Mouse (Mus musculus) right cerebral cortex, postnatal 36 days (tissue): ENCODE measurements at regions not wholly inside any gene's neighbourhood (a gene's known extent, or its start where the extent isn't known, plus 50 kb on each side); places are given as distances from the start of the nearest gene placed in this dataset.
"Not testable (repeated sequence)": the region's sequence is repeated elsewhere in the genome, so short reads cannot be mapped to it uniquely, and the experiment has no call there.

Experiments
- DNase-seq, 2 experiments: peaks; one replicate each; pipeline ENCODE4 v3.0.0; 2022; ENCODE audit warnings: low spot score in 2 of 2, mixed read lengths in 1 of 2

DNA sequence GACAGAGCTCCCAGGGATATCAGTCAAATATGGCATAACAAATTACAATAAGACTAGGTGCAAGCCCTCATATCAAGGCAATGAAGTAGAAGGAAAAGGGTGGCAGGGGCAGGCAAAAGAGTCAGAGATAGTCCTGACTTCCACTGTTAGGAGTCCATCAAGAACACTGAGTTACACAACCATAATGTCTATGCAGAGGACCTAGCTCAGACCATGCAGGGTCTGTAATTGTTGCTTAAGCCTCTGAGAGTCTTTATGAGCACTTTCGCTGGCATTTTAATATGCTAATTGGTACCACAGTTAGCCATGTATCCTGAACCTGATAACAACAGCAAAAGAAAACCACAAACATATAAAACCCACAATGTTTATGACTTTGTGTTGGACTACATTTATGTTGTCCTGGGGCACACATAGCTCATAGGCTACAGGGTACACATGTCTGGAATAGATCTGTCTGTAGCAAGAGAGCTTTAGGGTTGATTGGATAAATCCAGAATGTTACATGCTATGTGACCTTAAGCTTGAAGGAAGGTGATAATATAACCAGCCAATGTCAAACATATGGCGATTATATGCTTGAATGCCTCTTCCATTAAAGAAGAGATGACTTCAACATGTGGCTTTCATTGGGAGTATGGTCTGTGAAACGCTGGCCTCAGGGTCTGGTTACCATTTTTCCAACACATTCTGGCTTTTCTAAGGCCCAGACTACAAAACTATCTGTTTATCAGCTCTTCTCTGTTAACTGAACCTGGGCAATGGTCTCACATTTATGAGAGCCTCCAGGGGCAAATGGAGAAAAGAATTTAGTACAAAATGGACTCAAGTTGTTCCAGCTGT lies 836.6 kb downstream of the Gm9195 start:
- DNase-seq, result no peak

GRCm38 (mm10) chr14:71642536-71642935 lies 849.1 kb downstream of the Gm9195 start:
- DNase-seq, result no peak

GRCm38 (mm10) chr14:71639083-71639482 lies 852.6 kb downstream of the Gm9195 start:
- DNase-seq, result no peak

DNA sequence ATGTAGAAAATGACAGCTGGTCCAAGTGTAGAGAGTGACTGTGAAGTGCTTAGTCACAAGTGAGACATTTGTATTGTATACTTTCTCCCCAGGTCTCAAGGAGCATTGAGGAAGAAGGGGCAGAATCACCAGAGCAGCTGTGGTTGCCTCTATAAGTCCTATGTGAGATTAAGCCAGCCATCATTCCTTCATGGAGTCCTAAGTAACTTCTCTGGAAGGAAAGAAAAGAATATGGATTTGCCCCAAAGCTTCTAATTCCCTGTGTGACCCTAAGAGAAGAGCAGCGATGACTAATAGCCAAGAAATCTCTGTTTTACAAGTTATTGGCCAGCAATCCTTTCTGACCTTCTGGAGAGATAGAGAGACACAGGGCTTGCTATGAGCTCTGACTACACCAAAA lies 856.5 kb downstream of the Gm9195 start:
- no peak for DNase-seq

- no peak for DNase-seq
Observed at GRCm38 (mm10) chr14:71609698-71610301, 881.8 kb downstream of the Gm9195 start.

DNA sequence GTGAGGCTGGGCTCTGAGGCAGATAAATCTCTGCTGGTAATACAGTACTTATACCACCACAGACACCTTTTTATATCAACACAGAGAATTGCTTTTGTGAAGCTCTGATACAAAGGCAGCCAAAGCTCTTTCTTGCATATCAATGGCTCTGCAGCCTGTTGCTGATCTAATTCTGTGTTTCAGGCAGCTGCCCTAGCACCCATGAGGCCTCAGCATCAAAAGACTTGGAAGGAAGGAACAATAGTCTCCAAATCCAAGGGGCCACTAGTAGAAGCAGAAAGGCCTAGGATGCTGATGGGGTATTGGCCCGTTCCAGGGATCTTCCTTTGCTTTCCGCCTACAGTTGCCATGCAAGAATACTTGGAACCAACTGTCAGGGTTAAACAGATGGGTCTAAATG lies 887.9 kb downstream of the Gm9195 start:
- no peak for DNase-seq

GRCm38 (mm10) chr14:71597859-71598258 lies 893.8 kb downstream of the Gm9195 start:
- DNase-seq, result no peak

DNA sequence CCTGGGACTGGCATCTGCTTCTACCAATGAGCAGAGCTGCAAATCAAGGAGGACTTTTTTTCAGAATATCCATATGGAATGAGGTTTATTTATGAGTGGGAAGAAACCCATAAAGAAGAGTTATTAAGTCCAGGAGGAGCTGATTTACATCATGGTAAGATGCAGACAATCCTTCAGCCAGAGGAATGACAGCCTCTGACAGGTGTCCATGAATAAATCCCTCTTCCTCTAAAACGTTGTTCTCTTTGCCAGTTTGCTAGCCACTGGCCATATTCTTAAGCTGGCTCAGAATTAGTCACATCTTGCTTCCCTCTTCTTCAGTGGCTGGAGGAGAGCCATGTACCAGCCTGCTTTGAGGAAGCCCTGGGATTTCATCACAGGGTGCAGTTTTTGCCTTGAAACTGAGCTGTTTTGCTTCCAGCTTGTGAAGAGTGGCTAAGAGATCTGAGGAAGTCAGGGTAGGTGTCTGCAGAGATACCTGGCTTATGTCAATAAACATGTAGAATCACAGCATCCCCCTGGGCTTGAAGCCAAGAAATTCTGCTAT lies 902.9 kb downstream of the Gm9195 start:
- DNase-seq, result peak; percentile 3 to 8

DNA sequence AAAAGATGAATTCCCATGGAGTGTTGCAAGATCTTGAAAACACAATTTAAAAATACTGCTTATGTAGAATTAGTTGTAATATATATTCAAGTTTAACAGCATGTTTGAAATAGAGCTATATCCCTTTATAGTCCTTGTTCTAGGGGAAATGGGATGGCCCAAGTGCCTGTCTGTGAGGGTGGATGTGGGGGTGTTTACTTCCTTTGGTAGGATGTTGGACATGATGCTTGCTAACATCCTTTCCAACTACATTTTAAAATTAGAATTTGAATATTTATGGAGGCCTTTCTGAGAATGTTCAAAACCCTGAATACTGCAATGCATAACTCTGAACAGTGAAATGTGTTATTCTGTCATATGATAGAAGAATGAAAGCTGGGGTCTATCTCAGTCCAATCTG lies 903.6 kb downstream of the Gm9195 start:
- DNase-seq, result peak in 1 of 2 experiments; percentile 21

DNA sequence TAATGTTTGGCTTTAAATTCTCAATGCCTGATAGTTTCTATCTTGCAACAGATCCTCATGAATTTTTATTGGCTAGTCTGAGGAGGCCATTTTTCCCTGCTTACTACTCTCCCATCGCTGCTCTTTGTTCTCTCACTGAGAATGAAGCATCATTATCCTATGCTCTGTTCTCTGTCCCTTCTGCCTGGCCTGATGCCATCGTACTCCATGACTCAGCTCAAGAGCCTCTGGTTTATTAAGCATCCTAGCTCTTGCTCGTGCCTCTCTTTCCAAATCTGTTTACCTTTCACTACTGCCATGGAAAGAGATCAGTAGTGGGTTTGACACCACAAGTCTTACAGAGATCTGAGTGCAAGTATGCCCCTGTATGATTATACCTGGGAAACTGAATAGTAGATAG lies 926.8 kb downstream of the Gm9195 start:
- DNase-seq, result no peak

DNA sequence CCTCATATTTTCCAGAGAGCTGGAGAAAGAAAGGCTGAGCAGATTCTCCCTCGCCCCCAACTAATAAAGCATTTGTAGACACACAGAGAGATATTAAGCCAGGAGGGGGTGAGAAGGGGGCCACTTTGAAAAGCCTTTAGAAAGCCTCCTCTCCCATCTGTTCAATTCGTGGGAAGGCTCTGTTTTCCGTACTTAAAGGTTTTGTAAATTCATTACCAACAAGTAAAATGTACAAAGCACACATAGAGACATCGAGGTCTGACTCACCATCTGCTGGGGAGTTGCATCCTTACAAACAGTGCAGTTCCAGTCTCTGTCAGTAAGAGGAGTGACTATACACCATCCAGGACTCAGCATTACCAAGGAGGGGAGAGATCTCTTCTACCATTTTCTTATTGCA lies 929.7 kb downstream of the Gm9195 start:
- DNase-seq, result no peak

DNA sequence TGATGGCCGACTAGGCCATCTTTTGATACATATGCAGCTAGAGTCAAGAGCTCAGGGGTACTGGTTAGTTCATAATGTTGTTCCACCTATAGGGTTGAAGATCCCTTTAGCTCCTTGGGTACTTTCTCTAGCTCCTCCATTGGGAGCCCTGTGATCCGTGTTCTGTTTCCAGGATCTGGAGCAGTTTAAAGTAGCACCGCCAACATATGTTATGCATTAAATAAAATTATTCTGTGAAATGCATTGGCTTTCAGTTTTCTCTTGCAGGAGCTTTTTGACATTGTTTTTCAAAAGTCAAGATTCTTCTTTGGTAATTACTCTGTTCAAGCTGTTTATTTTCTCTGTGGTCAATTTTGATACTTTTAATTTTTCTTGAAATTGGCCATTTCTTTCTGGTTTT lies 937.3 kb downstream of the Gm9195 start:
- DNase-seq, result not testable (repeated sequence)

- DNase-seq, result no peak
Observed at GRCm38 (mm10) chr14:71543580-71543979, 943.9 kb upstream of the Fam160b2 start.

DNA sequence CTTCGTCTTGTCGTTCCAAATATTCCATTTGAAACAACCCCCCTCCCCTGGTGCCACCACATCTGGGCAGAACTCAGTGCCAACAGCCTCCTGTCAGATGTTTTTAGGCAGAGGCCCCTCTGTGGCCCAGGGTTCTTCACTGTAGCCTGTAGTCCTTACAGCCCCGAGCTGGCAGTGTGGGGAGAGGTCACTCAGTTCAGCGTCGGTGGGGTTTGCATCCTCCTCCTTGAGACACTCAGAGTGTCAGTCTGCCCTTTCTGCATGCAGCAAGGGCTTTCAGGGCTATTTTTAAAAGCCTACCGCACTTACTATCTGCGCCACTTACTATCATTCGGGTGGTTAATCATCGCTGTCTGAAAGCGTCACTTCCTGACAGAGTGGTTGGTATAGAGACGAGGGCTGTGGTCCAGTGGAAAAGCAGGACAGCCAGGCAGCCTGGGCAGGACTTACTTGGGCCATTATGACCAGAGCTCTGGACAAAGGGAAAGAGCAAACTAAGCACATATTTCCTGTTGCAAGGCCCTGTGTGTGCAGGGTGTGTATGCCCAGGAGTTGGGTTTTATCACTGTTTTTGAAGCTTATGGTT lies 932.5 kb upstream of the Fam160b2 start:
- no peak for DNase-seq

- DNase-seq, result no peak
Observed at GRCm38 (mm10) chr14:71531298-71531697, 931.7 kb upstream of the Fam160b2 start.

- no peak for DNase-seq
Observed at GRCm38 (mm10) chr14:71530421-71530820, 930.8 kb upstream of the Fam160b2 start.

GRCm38 (mm10) chr14:71518541-71518940 lies 918.9 kb upstream of the Fam160b2 start:
- no peak for DNase-seq

- no peak for DNase-seq
Observed at GRCm38 (mm10) chr14:71500851-71501250, 901.2 kb upstream of the Fam160b2 start.

DNA sequence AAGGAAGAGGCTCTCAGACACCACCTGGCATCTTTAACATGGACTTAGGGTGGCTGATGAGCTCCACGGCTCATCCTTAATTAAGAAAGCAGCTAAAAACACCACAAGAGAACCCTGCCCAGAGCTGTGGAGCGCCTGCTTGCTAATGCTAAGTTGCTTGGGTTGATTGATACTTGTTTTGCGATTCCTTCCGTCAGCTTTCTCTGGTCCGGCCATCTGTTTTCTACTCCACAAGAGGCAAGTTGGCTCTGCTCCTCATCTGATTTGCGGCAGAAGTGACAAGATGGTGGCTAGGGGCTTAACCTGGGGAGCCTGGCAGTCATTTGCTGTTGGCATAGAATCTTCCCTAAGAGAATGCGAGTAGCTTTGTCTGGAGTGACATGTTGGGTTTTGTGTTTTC lies 891.6 kb upstream of the Fam160b2 start:
- DNase-seq, result no peak

DNA sequence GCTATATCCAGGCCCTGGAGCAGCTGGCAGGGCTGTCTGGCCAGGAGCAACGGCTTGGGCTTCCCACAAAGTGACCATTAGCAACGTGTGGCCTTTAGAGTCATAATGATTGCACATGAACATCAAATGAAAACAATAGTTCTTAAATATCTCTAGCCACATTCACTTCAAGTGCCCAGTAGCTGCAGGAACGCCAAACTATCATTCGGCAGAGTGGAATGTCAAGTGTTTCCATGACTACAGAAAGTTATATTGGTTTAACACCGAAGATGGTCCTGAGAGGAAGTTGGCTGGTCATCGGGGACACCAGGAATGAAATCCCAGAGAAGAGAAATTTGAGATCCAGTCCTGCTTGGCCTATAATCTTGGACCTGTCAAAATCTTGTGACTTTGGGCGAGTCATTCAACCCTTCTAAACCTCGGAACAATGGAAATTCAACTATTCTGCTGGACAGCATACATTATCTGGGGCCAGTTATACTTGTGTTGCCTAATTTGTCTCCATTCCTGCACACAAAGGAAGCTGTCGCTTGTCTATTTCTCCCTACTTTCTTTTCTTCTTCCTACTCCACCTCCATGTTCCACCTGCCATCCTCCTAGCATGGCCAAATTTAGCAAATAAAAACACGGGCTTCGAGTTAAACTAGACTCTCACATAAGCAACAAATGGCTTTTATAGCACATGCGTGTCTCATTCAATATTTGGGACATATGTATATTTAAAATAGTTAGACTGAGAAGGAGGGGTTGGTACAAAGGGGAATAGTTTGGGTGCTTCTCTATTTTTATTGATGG lies 886.7 kb upstream of the Fam160b2 start:
- DNase-seq, result no peak

GRCm38 (mm10) chr14:71475656-71476055 lies 876.0 kb upstream of the Fam160b2 start:
- no peak for DNase-seq

DNA sequence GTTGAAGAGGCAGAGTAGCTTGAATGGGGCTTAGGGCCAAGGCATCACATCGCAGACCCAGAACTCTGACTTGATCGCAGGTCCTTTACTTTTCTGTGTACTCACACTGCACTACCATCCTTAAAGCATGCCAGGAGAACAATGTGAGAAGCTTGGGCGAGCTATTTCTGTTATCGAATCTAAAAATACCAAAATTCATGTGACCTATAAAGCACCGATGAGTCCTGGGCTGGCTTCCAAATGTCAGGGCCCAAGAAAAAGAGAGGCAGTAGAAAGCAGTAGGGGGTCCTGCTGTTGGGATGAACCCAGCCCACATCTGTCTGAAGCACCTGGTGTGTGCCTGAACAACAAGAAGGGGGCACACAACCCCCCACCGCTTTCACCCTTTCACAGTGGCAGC lies 874.3 kb upstream of the Fam160b2 start:
- DNase-seq, result no peak
